Mouse (Mus musculus) embryonic fibroblast, embryonic 13.5 days (primary cell): ENCODE data around the gene Pth1r. TPM values are rescaled to one million over a fixed set of nuclear protein-coding genes. Genes with fewer than 3 reads are reported as not detected.
"Not testable (repeated sequence)": the region's sequence is repeated elsewhere in the genome, so short reads cannot be mapped to it uniquely, and the experiment has no call there.

Experiments used
- H3K27ac ChIP-seq: 2 replicates; pipeline ENCODE4 v1.5.1; 2012; ENCODE audit warnings: low read length, control low read depth, inconsistent platforms; ENCODE audit not compliant: insufficient read depth
- H3K4me1 ChIP-seq: 2 replicates; pipeline ENCODE4 v1.6.1; 2011; ENCODE audit warnings: low read length; ENCODE audit not compliant: control insufficient read depth, insufficient read depth
- H3K4me3 ChIP-seq: 2 replicates; pipeline ENCODE4 v1.5.1; 2011; ENCODE audit warnings: mild to moderate bottlenecking, control low read depth, low read length; ENCODE audit not compliant: insufficient read depth
- CTCF ChIP-seq: IDR thresholded peaks from 2 replicates; pipeline ENCODE4 v1.5.1; 2011; ENCODE audit warnings: mild to moderate bottlenecking, control low read depth, low read length, moderate library complexity, borderline replicate concordance; ENCODE audit not compliant: insufficient read depth
- POLR2A ChIP-seq: IDR thresholded peaks from 2 replicates; pipeline ENCODE4 v1.6.1; 2011; ENCODE audit warnings: low read depth, mild to moderate bottlenecking, control low read depth, low read length, moderate library complexity
- polyA plus RNA-seq: library from polyadenylated mRNA; stranded (reverse); fragments of >200 nt; gene quantifications from 2 replicates; pipeline ENCODE4 v1.2.4, GENCODE M21; 2011; ENCODE audit warnings: low read depth; ENCODE audit not compliant: missing spikeins, insufficient read length

Gene Pth1r
- polyA plus RNA-seq, 1 experiment = 13.3 TPM

GRCm38 (mm10) chr9:110689261-110689779 is 57.6 kb downstream of the Pth1r start:
- peaks cover 13% of the 10 kb centered on the region; the same call in 1 of the 2 replicates for H3K4me1 ChIP-seq
- TF ChIP-seq POLR2A (no peak), CTCF (no peak)
- H3K27ac ChIP-seq = no peak overlapping the region
- H3K4me3 ChIP-seq = no peak overlapping the region

DNA sequence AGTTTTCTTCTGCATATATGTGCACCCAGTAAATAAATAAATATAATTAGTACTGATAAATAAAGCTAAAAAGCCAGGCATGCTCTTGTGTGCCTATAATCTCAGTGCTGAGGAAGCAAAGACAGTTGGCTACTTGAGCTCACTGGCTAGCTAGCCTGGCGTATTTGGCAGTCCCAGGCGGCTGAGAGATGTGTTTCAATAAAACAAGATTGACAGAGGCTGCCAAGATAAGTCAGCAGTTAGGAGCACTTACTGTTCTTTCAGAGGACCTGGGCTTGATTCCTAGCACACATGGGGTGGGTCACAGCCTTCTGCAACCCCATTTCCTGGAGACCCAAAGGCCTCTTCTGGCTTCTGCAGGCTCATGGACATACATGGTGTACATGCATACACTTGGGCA is 59.1 kb downstream of the Pth1r start:
- Histone ChIP-seq H3K27ac (no peak overlapping the region), H3K4me3 (no peak overlapping the region), H3K4me1 (peaks cover 19% of the 10 kb centered on the region)
- no peak for TF ChIP-seq POLR2A
- no peak for TF ChIP-seq CTCF

GRCm38 (mm10) chr9:110687061-110687460 is 59.9 kb downstream of the Pth1r start:
- TF ChIP-seq POLR2A (no peak), CTCF (no peak)
- H3K4me1 ChIP-seq = peaks cover 19% of the 10 kb centered on the region
- H3K27ac ChIP-seq = no peak overlapping the region
- no peak overlapping the region for H3K4me3 ChIP-seq

DNA sequence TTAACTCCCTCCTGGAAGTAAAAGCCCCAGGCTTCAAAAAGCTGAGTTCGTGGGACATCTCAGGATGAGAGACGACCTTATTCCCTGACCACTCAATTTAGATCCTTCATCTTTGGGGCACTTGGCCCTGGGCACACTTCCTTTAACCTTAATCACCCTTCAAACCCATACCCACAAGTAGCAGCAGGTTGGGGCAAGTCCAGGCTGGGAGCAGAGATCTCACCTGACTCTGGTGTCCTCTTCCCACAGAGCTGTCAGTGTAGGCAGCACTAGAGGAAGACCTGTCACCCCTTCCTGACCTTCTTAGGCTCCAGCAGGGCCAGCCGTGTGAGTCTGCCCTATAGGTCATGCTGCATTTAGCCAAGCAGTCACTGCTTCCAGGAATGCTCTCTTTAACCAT is 60.5 kb downstream of the Pth1r start:
- no peak overlapping the region for H3K27ac ChIP-seq
- no peak for TF ChIP-seq CTCF
- no peak for TF ChIP-seq POLR2A
- H3K4me1 ChIP-seq = peaks cover 19% of the 10 kb centered on the region
- no peak overlapping the region for H3K4me3 ChIP-seq

DNA sequence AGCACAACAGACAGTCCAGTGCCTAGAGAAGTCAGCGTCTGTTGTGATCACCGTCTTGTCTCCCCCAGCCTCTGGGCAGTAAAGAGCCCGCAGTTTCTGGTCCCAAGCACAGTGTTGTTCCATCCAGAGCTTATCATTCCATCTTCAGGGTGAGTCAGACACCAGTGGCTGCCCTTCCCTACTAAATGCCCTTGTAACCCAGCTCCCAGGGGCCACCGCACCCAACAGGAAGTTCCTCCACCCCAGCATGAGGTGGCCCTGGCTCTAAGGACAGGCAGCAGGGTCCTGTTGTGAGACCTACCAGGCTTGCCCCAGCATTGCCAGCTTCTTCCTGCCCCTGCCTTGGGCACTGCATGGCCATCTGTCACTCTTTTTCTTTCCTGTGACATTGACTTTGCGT is 61.4 kb downstream of the Pth1r start:
- Histone ChIP-seq H3K4me1 (peaks cover 19% of the 10 kb centered on the region), H3K4me3 (no peak overlapping the region), H3K27ac (no peak overlapping the region)
- TF ChIP-seq POLR2A = no peak
- no peak for TF ChIP-seq CTCF

DNA sequence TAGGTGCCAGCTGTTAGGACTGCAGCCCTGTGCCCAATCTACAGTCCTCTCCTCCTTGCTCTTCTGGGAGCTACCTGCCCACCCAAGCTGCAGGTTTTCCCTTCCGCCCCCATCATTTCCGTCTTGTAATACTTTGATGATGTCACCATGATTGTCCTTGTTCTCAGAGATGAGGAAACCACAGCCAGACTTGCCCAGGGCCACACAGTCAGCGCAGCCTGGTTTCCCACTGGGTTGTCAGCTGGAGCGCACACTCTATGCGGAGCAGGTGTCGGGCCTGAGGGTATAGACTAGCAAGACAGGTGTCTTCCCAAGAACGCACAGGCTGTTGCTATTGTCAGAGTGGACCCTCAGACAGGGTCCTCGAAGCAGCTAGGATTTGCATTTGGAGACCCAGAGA is 61.8 kb downstream of the Pth1r start:
- Histone ChIP-seq H3K27ac (no peak overlapping the region; the same call in 1 of the 2 replicates), H3K4me1 (peaks cover 19% of the 10 kb centered on the region), H3K4me3 (no peak overlapping the region)
- TF ChIP-seq POLR2A (no peak), CTCF (no peak)

DNA sequence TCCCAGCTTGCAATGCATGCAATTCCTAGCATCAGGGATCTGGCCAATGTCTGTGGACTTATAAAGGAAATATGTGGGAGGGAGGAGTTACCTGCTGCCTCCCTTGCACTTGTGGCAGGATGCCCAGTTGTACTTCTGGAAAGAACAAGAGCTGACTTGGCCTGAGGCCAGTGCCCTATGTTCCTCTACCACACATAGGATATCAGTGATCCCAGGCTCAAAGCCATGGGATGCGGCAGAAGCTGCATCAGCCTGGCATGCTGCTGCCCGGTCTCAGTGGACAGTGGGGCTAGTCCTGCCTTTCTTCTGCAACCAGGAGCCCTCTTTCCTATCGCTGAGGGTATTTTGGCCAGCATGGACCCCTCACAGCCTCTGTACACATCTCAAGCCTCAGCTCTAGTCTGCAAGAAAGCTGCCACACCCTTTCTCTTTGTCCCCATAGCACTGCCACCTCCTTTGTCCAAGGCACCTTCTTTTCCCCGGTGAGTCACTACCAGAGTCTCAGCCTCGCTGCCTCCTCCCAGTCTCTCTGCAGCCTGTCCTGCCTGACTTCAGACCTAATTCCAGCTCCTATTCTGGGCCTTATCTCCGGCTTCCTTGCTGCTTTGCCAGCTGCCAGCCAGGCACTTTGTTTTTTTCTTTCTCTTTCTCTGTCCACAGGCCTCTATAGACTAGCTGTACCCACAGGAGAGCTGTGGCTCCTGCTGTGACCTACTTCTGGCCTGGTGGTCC is 62.7 kb downstream of the Pth1r start:
- no peak overlapping the region for H3K4me3 ChIP-seq
- peak overlapping the region; percentile 75 for H3K27ac ChIP-seq
- H3K4me1 ChIP-seq = peaks cover 19% of the 10 kb centered on the region
- TF ChIP-seq CTCF (no peak), POLR2A (no peak)

GRCm38 (mm10) chr9:110683574-110684099 is 63.3 kb downstream of the Pth1r start:
- Histone ChIP-seq H3K27ac (no peak overlapping the region; the same call in 1 of the 2 replicates), H3K4me3 (no peak overlapping the region), H3K4me1 (peaks cover 19% of the 10 kb centered on the region)
- TF ChIP-seq CTCF (no peak), POLR2A (no peak)

DNA sequence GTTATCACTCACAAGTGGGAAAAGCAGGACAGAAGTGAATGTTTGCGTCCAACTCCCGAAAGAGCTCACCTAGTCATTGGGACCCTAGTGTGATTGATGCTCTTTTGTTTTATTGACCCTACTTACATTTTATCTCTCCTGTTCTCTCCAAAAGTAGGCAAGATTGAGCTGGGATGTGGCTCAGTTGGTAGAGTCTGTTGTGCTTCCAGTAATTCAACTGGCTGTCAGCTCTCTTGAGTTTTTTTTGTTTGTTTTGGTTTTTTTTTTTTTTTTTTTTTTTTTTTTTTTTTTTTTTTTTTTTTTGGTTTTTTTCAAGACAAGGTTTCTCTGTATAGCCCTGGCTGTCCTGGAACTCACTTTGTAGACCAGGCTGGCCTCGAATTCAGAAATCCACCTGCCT is 64.2 kb downstream of the Pth1r start:
- not testable (repeated sequence) for H3K4me3 ChIP-seq
- H3K4me1 ChIP-seq = peaks cover 19% of the 10 kb centered on the region

DNA sequence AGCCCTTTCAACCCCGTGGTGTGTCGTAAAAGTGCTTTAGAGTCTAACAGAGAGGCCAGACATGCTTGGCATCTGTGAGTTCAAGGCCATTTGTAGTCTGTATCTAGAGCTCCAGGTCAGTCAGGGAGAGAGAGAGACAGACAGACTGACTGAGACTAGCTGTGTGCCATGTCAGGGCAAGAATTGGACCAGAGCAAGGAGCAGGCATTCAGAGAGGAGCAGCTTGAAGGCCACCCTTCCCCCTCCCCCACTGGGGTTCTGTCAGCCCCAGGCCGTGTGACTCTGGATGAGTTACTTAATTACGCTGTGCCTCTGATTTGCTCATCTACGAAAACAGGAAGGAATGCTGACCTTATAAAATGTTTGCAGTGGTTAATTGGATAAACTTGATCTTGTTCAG is 64.7 kb downstream of the Pth1r start:
- TF ChIP-seq CTCF (no peak), POLR2A (no peak)
- no peak overlapping the region for H3K4me3 ChIP-seq
- H3K4me1 ChIP-seq = peaks cover 19% of the 10 kb centered on the region
- no peak overlapping the region for H3K27ac ChIP-seq

More for the DNA sequence above, 64.2 kb downstream of the Pth1r start:
- not testable (repeated sequence) for H3K27ac ChIP-seq

DNA sequence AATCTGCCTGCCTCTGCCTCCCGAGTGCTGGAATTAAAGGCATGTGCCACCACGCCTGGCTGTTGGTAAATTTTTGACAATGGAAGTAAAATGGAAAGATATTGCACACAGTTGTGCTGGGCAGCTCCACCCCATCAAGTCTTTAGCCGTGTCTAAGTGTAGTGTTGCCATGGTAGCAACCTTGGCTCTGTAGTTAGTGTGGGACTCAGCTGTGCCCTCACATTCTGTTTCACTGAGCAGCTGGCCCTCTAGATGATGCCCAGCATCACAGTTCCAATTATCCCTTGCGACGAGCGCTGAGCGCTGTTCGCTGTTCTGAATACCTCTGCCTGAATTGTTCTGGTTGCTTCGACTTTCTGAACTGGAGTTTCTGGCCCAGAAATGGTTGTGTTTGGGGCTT is 65.1 kb downstream of the Pth1r start:
- H3K4me3 ChIP-seq = no peak overlapping the region
- TF ChIP-seq POLR2A (no peak), CTCF (no peak)
- peaks cover 19% of the 10 kb centered on the region for H3K4me1 ChIP-seq

More for the DNA sequence above, 65.1 kb downstream of the Pth1r start:
- H3K27ac ChIP-seq = no peak overlapping the region
